Mouse (Mus musculus) bone marrow, adult 2 months (tissue): ENCODE measurements around the gene Syce2.

Source experiments
- CTCF ChIP-seq: fragments of 200-500 bp; IDR thresholded peaks from 2 replicates; pipeline ENCODE4 v1.5.1; 2011; ENCODE audit warnings: low read length, control low read depth; ENCODE audit not compliant: control insufficient read depth, insufficient read depth
- POLR2A ChIP-seq: fragments of 200-500 bp; IDR thresholded peaks from 2 replicates; pipeline ENCODE4 v1.6.1; 2011; ENCODE audit warnings: low read depth, mild to moderate bottlenecking, control low read depth, low read length, borderline replicate concordance; ENCODE audit not compliant: control insufficient read depth

GRCm38 (mm10) chr8:84915269-84915668, 43.4 kb downstream of the Syce2 start:
- TF ChIP-seq CTCF (no peak), POLR2A (no peak)
